Mouse (Mus musculus): Measurements from ENCODE around the gene Lhx1.

Gene Lhx1

GRCm38 (mm10) chr11:84526451-84526850 is 1.1 kb upstream of the Lhx1 start:
- no peak for DNase-seq (ENCODE audit: low read depth)

DNA sequence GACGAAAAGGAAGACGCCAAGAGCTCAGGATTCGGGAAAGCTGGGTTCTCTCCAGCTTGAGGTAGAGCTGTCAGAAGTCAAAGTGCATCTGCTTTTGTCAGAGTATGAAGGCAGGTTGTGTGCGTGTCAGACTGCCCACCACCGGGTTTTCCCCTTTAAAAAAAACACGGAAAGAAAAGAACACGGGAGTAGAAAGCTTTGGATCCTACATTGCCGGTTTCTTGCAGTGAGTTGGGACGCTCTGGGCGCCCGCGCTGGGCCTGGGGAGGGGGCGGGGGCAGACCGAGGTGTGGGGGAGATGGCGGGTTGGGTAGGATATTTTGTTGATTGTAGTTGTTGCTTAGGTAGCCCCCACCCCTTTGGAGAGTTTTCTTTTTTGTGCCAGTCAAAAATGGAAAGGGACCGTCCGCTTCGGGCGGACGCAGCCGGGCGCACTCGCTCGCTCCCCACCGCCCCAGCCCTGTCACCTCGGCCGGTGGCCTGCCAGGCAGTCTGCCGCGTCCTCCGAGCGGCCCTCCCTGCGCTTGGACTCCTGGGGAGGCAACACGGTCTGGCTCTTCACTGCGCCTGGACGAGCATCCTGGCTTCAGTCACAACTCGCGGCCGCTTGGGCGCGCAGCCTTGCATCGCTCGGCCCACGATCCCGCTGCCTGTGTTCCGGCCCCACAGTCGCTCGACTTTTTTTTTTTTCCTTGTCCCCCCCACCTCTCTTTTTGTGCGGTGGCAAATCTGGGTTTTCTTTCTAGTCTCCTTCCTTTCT is 644 bp downstream of the Lhx1 start:
- DNase-seq (ENCODE audit: low read depth): peak; percentile 34

DNA sequence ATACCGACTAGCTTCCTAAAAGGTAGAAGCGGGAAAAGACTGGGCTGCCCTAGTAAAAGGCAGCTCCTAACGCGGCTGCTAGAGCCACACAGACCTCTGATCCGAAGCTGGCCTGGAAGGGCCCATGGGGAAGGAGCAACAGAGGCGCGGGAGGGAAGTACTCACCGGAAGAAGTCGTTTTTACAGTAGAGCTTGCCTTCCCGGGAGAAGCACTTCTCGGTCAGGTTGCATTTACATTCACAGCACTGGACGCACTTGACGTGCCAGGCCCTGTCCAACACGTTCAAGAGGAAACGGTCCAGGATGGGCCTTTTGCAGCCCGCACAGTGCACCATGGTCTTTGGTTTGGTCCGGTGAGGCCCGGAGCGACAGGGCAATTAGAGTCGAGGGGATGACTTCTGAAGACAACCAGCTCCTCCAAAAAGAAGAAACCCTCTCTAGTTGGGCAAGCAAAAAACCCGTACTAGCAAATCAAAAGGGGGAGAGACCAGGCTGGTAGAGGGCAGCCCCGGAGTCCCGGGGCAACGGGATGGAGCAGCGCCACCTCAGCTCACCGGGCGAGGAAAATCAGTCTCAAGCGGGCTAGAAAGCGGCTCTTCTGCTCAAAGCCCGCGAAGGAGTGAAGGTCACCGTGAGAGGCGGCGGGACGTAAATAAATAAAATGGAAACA is 1.4 kb downstream of the Lhx1 start:
- DNase-seq (ENCODE audit: low read depth): peak; percentile 39

GRCm38 (mm10) chr11:84523321-84523831 is 2.0 kb downstream of the Lhx1 start:
- peak; percentile 29 for DNase-seq (ENCODE audit: low read depth)

GRCm38 (mm10) chr11:84522577-84523320 is 2.6 kb downstream of the Lhx1 start:
- peak; percentile 36 for DNase-seq (ENCODE audit: low read depth)

GRCm38 (mm10) chr11:84521751-84522299 is 3.5 kb downstream of the Lhx1 start:
- DNase-seq (ENCODE audit: low read depth): peak; percentile 10

DNA sequence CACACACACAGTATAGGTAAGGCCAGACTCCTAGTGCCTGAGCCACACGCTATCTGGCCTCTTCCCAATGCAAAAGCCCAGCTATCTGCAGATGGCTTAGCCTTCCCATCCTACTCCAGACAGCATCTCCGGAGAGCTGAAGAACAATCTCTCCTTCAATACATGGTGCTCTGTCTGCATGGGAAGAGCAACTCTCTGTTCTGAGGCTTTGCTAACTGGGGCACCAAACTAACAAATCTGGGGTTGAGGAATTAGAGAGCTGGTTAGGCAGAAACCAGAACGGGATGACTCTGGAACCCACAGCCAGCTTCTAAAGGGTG is 4.3 kb downstream of the Lhx1 start:
- DNase-seq (ENCODE audit: low read depth): peak; percentile 4

- peak; percentile 10 for DNase-seq (ENCODE audit: low read depth)
Measured at GRCm38 (mm10) chr11:84520269-84521070, 4.9 kb downstream of the Lhx1 start.

DNA sequence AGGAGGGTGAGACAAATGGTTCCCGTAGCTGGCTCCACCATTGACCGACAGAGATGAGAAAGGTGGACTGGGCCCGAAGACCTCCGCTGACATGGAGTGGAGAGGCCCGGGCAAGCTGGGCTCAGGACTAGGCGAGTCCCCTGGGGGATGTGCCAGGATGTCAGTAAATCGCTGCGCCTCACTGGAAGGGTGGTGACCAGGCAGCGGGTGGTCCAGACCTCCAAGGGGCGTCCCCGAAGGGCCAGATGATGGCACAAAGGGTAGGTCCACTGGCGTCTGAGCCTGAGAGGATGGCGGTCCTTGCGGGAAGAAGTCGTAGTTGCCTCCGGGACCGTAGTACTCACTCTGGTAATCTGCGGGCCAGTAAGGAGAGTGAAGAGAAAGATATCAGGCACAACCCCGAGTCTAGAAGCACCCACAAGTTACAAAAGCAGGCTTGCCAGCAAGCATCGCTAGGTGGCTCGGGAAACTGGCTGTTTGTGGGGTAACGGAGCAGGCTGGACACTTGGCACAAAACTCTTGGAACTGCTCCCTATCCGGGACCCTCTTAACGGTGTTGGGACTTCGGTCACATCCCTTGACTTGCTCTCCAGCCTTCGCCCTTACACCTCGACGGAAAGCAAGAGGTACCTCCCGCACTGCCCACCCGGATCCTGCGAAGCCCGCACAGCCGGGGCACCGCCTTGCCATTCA is 5.6 kb downstream of the Lhx1 start:
- DNase-seq (ENCODE audit: low read depth): peak; percentile 8

GRCm38 (mm10) chr11:84519036-84519435 is 6.3 kb downstream of the Lhx1 start:
- peak; percentile 7 for DNase-seq (ENCODE audit: low read depth)

DNA sequence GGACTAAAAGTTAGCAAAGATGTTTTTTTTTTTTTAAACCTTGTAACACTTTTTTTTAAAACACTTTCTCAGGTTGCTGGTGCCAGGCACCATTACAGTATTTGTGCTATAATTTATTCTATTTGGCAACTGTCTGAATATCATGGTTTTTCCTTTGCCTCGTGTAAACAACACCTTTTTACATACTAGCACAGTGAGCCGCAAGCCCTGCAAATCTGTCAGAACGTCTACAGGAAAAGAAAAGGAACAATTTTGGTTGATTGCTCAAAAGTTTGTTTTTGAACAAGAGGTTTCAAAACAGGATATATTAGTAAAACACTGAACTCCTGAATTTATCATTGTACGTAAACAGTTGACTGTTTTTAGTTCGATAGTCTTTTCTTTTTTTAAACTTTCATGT is 7.1 kb downstream of the Lhx1 start:
- peak; percentile 6 for DNase-seq (ENCODE audit: low read depth)

DNA sequence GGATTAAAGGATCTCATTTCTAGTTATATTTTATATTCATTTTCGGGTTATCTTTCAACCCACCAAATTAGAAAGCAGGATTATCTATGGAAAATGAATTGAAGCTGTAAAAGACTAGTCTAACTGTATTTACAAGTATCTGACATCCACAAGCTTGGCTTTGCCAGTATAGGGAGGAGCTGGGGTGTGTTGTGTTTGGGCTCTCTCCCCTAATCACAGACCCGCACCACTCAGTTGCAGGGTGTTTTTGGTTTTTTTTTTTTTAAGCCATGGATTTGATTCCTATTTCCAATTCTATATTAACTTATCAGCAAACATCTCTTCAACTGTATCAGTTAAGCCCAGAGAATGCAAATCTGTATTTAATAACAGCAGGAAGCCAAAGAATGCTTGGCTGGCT is 7.9 kb downstream of the Lhx1 start:
- peak; percentile 10 for DNase-seq (ENCODE audit: low read depth)

DNA sequence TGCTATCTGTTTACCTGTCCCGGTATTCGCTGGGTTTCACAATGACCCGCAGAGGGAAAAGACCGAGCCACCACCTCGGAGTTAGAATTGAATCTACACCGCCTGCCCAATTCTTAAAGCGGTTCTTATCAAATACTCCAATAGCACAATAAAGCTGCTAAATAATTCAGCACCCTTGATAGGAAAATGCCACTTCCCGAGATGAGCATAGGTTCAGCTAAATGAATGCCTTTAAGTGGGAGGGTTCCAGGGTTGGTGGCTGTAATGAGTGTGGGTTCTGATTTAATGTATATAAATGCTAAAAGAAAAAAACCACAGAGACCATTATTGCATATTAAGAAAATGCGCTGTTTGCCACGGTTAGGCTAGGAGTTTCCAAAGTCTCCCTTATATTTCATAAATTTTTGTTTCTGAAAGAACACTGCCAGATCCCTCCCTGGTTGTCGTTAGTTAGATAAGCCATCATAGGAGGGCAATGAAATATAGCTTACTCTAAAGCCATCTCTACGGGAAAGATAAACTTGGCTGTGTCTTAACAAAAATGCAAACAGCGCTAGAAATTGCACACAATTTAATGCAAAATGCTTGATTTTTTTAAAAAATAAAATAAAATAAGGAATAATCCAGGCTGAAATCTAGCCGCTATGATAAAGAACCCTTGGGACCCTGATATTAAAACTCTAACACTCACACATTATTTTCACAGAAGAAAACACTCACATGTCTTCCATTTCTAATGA is 8.7 kb downstream of the Lhx1 start:
- peak; percentile 10 for DNase-seq (ENCODE audit: low read depth)

DNA sequence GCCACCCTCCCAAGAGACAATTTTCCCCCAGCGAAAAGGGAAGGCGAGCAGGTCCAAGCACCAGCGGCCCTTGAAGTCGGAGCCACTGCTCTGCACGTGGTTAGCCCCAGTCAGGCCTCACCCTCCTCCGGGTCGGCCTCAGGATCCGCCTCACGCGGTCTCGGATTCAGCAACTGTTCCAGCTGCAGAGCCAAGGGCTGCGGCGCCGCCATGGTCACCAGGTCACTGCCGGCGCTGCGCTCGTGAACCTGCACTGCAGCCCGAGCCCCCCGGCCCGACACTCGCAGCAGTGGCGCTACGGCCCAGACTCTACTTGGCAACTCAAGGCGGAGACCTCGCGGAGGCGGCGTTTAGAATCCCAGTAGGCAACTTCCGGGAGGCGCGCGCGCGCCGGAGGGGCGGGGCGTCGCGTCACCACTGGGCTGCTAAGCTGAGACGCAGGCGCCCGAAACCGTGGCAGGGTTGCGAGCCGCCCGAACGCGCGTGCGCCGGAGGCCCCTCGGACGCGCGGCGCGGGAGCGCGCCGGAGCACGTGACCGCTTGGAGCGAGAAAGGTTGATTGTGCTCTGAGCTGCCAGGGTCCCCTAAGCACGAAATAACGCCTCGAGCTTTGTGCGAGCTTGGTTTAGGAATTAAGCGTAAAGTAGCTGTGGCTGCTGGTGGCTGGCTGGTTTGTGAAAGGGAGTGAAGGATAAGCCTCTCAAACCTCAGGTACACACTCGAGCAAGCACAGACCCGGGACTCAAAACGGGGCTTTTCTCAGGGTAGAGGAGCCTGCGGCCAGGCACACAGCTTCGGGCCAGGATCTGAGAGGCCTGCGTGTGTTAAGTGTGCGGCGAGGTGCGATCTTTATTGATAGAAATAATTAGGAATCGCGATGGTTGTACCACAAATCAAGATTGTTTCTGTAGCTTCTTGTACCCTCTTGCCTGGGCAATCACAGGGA is 11.9 kb downstream of the Lhx1 start, which contains the start of gene Aatf:
Aatf (minus strand) TSS at position 352 of the 946 bp plus-strand sequence.
- DNase-seq (ENCODE audit: low read depth): peak; percentile 98

- no peak for DNase-seq (ENCODE audit: low read depth)
Measured at GRCm38 (mm10) chr11:84512031-84512430, 13.3 kb downstream of the Lhx1 start.

DNA sequence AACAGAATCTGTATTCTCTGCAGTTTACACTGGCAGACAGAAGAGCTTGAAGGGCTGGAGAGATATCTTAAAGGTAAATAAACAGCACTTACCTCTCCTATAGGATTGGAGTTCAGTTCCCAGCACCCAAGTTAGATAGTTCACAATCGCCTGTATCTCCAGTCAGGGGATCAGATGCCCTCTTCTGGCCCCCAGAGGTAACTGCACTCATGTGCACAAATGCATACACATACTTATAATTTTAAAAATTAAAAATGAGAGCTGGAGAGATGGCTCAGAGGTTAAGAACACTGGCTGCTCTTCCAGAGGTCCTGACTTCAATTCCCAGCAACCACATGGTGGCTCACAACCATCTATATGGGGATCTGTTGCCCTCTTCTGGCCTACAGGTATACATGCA is 21.0 kb downstream of the Lhx1 start:
- peak; percentile 12 for DNase-seq (ENCODE audit: low read depth)

DNA sequence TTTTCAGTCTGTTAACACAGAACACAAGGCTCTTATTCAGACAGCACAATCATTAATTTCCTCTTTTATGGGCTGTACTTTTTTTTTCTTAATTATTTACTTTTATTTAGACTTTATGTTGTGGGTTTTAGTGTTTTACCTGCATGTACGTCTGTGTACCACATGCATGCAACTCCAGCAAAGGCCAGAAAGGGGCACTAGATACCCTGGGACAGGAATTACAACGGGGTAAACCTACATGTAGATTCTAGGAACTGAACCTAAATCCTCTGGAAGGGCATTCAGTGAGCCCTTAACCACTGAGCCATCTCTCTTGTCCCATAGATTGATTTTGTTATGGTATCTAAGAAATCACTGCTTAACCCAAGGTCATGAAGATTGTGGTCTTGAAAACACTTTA is 27.4 kb downstream of the Lhx1 start:
- peak; percentile 14 for DNase-seq (ENCODE audit: low read depth)

GRCm38 (mm10) chr11:84496901-84497300 is 28.4 kb downstream of the Lhx1 start:
- no peak for DNase-seq (ENCODE audit: low read depth)

- no peak for DNase-seq (ENCODE audit: low read depth)
Measured at GRCm38 (mm10) chr11:84495774-84496173, 29.6 kb downstream of the Lhx1 start.
